28 mouse cellular contexts compared by ENCODE assay signal in the genomic region with DNA sequence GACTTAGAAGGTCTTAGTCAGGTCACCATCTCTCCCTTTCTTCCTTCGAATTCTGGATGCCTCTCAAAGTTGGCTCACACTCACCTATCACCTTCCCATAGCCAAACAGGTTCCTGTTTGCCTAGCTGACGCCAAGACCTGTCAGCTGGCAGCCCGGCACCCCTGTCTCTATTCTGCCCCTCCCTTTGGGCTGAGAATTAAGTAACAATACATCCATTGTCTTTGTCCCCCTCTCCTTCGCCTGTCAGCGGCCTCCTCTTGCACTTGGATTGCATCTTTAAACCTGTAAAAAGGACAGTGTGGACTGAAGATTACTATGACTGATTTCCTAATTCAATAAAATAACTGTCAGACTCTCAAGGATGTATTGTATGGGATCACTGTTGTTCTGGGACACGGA. TPM values are rescaled to one million over a fixed set of nuclear protein-coding genes. Genes with fewer than 3 reads are reported as not detected.
DNase-seq lines count a peak whose midpoint lies in the region; ATAC-seq lines count a peak whose summit lies in the region.
"Had no signal": no experiment of that assay in that cellular context is flagged by ENCODE, and none has a peak within 500 bp of the region (broad histone marks: within the 10 kb centered on the region; RNA-seq: fewer than 3 reads in every experiment).

No protein-coding gene starts in this region.

- H3K4me2 ChIP-seq in heart, embryonic 15.5 days = no peak overlapping the region
- H3K4me2 ChIP-seq: embryonic facial prominence, embryonic 13.5 days; forebrain, embryonic 13.5 days; heart, embryonic 12.5 days; hindbrain, embryonic 14.5 days had no signal

- 0 out of 2 replicates have a peak overlapping the region, but pooled peaks have one; percentile 3 for H3K27ac ChIP-seq in heart, embryonic 15.5 days
- H3K27ac ChIP-seq: embryonic facial prominence, embryonic 10.5 days; embryonic facial prominence, embryonic 13.5 days; forebrain, embryonic 10.5 days; forebrain, embryonic 13.5 days; hindbrain, embryonic 14.5 days; hindbrain, postnatal 0 days had no signal

- WGBS in heart, embryonic 15.5 days = 59% methylated on average over 6 of the region's 6 CpGs

- H3K4me1 ChIP-seq in heart, embryonic 15.5 days (replicated peaks) = peaks cover 53% of the 10 kb centered on the region

- H3K9ac ChIP-seq in heart, embryonic 15.5 days = no peak overlapping the region
- H3K9ac ChIP-seq: embryonic facial prominence, embryonic 13.5 days; forebrain, embryonic 13.5 days; heart, embryonic 12.5 days; hindbrain, embryonic 14.5 days had no signal

- H3K27me3 ChIP-seq in heart, embryonic 15.5 days = no peaks in the 10 kb centered on the region
- H3K27me3 ChIP-seq: embryonic facial prominence, embryonic 13.5 days; forebrain, embryonic 13.5 days; heart, embryonic 12.5 days had no signal

- H3K9me3 ChIP-seq in heart, embryonic 15.5 days (replicated peaks) = no peaks in the 10 kb centered on the region
- H3K9me3 ChIP-seq: embryonic facial prominence, embryonic 10.5 days; embryonic facial prominence, embryonic 13.5 days; forebrain, embryonic 10.5 days; forebrain, embryonic 13.5 days; heart, embryonic 12.5 days had no signal

- ATAC-seq in heart, embryonic 15.5 days (replicated peaks; ENCODE audit: insufficient number of reproducible peaks, insufficient read depth, low FRiP score, low read depth) = no peak
- ATAC-seq: CD4-positive, CD25-positive, alpha-beta regulatory T cell, adult 4 months; forebrain, embryonic 13.5 days; forebrain, embryonic 16.5 days; hindbrain, postnatal 0 days; inflammation-experienced regulatory T-cells, adult 6 months had no signal

- DNase-seq in heart, adult 18-20 months = no peak
- DNase-seq in retina, postnatal 1 day = peak; percentile 59
- no peak for DNase-seq in retina, embryonic 14.5 days (ENCODE audit: low spot score)
- peak; percentile 83 for DNase-seq in fat pad, adult 2 months (ENCODE audit: extremely low read depth, low read depth, low spot score)
- DNase-seq in layer of hippocampus, adult 18-20 months (ENCODE audit: low spot score in 2 of 2) = no peak
- DNase-seq: adrenal gland, adult 2 months; adrenal gland, postnatal 14 days; cerebellum, adult 11-12 months; cerebellum, adult 8-10 months; cerebellum, postnatal 10 days; cerebellum, postnatal 36 days; embryo, embryonic 11 days; gastrocnemius, postnatal 25 days; heart, postnatal 14 days; heart, postnatal 4 days had no signal

- no peaks in the 10 kb centered on the region for H3K36me3 ChIP-seq in heart, embryonic 15.5 days
- H3K36me3 ChIP-seq: embryonic facial prominence, embryonic 13.5 days; heart, embryonic 12.5 days had no signal

- H3K4me3 ChIP-seq in heart, embryonic 15.5 days = no peak overlapping the region
- H3K4me3 ChIP-seq: embryonic facial prominence, embryonic 10.5 days; embryonic facial prominence, embryonic 13.5 days; erythroblast, embryonic 14.5 days; forebrain, embryonic 10.5 days; forebrain, embryonic 13.5 days; heart, embryonic 12.5 days had no signal

RNA-seq across cellular contexts. Expression of gene Smco4, which starts 34.6 kb away (rescaled TPM):
- 2.1 and 2.2 TPM in 2 replicates for polyA plus RNA-seq in heart, embryonic 15.5 days (2015; fragmentation: Nextera tagmentation; extraction: Ambion mirVana)
- 10 to 100 TPM; 19.1 to 24.0 TPM for total RNA-seq in heart, adult 18-20 months (2021)
- total RNA-seq in layer of hippocampus, adult 18-20 months (2021) = 1 to 10 TPM; 6.4 to 7.5 TPM
- total RNA-seq: MEL had no signal

Comparison
In these comparisons a context has a peak if more than half of its experiments do, and no peak if none do; other contexts are left out.
1. DNase-seq: peak in retina, postnatal 1 day (single experiment) and fat pad, adult 2 months (single experiment); none in heart, adult 18-20 months (0 of 2), retina, embryonic 14.5 days (single experiment) and layer of hippocampus, adult 18-20 months (0 of 2).